Mouse (Mus musculus): ENCODE measurements around the gene Nrn1l. TPM values are rescaled to one million over a fixed set of nuclear protein-coding genes. Genes with fewer than 3 reads are reported as not detected.

The Nrn1l gene
- total and polyA plus RNA-seq, 3 experiments = 0.41 to 1.6 (median 0.57) TPM

DNA sequence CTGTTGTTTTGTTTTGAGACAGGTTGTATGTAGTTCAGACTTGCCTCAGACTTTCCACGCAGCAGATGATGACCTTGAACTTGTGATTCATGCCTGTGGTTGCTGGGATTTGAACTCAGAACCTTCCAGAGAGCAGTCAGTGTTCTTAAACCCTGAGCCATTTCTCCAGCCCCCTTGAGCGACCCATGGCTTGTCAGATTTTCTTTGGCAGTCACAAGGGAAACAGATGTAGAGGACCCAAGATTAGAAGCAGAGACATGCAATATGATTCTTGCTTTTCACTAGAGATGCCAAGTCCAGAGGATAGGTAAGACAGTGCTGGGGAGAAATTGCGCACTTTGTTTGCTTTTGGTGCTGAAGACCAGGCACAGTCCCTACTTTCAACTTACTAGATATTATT lies 40.2 kb upstream of the Nrn1l start, which contains the start of gene Cenpt:
Gene Cenpt (minus strand): TSS at position 101 of the 400 bp plus-strand sequence.
- WGBS = 87% methylated on average over 3 of the region's 3 CpGs
- Histone ChIP-seq H3K9ac (ENCODE audit: low read depth, low read length) (no peak within 1 kb of the TSS), H3K27ac (peak within 1 kb of the TSS; percentile 53), H3K27me3 (ENCODE audit: control insufficient read depth, insufficient read depth, low read length) (no peaks in the 10 kb centered on the region), H3K79me2 (replicated peaks; ENCODE audit: control insufficient read depth, insufficient read depth, low read length) (no peaks in the 10 kb centered on the region), H3K36me3 (ENCODE audit: control insufficient read depth, insufficient read depth, low read length) (peaks cover 7% of the 10 kb centered on the region), H3K4me1 (ENCODE audit: control insufficient read depth, insufficient read depth, low read length) (peaks cover 9% of the 10 kb centered on the region), H3K4me3 (no peak within 1 kb of the TSS)
- intact Hi-C loops (cut with DNase I) = loop anchor here (2.0 to 5.0 kb wide), 4 partner anchors 26 to 159 kb away; partner anchors contain the start of genes Ctrl, Ddx28, Ranbp10 and Tsnaxip1
- DNase-seq = no peak
- no peak for TF ChIP-seq POLR2A (IDR thresholded peaks at IDR 0.05; ENCODE audit: insufficient read depth, low read depth, low read length)
- no peak for TF ChIP-seq EP300 (IDR thresholded peaks at IDR 0.05; ENCODE audit: insufficient read depth, low read depth, low read length)
- TF ChIP-seq CTCF (IDR thresholded peaks at IDR 0.05) = no peak

DNA sequence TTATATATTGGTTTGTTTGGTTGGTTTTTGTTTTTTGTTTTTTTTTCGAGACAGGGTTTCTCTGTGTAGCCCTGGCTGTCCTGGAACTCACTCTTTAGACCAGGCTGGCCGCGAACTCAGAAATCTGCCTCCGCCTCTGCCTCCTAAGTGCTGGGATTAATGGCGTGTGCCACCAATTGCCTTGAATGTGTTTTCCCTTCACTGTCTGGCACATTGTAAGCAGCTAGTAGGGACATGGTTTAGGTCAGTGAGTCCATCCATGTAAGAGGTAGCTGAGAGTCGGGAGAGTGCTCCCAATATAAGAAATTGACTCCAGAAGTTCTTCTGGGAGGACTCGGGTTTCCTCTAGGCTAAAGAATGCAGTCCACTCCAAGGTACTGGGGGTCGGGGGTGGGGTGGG lies 39.1 kb upstream of the Nrn1l start:
- Histone ChIP-seq H3K9ac (ENCODE audit: low read depth, low read length) (no peak overlapping the region), H3K4me3 (no peak overlapping the region; the same call in 1 of the 2 replicates), H3K4me1 (ENCODE audit: control insufficient read depth, insufficient read depth, low read length) (peaks cover 9% of the 10 kb centered on the region), H3K79me2 (replicated peaks; ENCODE audit: control insufficient read depth, insufficient read depth, low read length) (no peaks in the 10 kb centered on the region), H3K27me3 (ENCODE audit: control insufficient read depth, insufficient read depth, low read length) (no peaks in the 10 kb centered on the region), H3K27ac (no peak overlapping the region), H3K36me3 (ENCODE audit: control insufficient read depth, insufficient read depth, low read length) (peaks cover 7% of the 10 kb centered on the region)
- TF ChIP-seq CTCF (IDR thresholded peaks at IDR 0.05) (no peak), EP300 (IDR thresholded peaks at IDR 0.05; ENCODE audit: insufficient read depth, low read depth, low read length) (no peak), POLR2A (IDR thresholded peaks at IDR 0.05; ENCODE audit: insufficient read depth, low read depth, low read length) (no peak)
- WGBS = 26% methylated on average over 8 of the region's 8 CpGs
- no peak for DNase-seq
- intact Hi-C loops (cut with DNase I) = loop anchor here (5.0 kb wide), 3 partner anchors 78 to 158 kb away; partner anchors contain the start of genes Ctrl and Ddx28

DNA sequence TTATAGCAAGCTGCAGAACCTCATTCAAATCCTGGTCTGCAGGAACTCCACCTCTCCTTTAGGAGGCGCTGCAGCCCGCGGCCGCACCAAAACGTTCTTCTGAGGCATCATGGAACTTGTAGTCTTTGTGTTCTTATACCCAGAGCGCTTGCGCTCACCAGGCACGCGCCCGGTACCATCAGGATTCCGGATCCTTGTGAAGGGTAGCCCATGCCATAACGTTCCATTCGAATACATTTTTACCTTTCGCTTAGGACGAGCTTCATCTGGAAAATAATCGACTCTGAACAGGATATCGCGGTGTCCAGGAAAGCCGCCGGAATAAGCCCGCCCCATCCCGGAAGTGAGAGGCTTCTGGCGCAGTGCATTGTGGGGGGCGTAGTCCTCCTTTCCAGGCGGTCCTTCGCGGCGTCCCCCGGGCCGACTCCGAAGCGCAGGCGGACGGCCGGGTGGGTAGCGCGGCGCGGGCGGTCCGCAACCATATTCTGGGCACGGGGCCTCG lies 38.6 kb upstream of the Nrn1l start, which contains the start of gene Thap11:
Gene Thap11 (plus strand): TSS at position 418 of the 502 bp plus-strand sequence.
- TF ChIP-seq CTCF (IDR thresholded peaks at IDR 0.05) = peak; percentile 93
- TF ChIP-seq POLR2A (IDR thresholded peaks at IDR 0.05; ENCODE audit: insufficient read depth, low read depth, low read length) = 0 out of 2 replicates have a peak, but pooled peaks have one; percentile 47
- peak; percentile 40; the same call in 1 of the 2 replicates for TF ChIP-seq EP300 (IDR thresholded peaks at IDR 0.05; ENCODE audit: insufficient read depth, low read depth, low read length)
- Histone ChIP-seq H3K27ac (peak within 1 kb of the TSS; percentile 83), H3K79me2 (replicated peaks; ENCODE audit: control insufficient read depth, insufficient read depth, low read length) (no peaks in the 10 kb centered on the region), H3K27me3 (ENCODE audit: control insufficient read depth, insufficient read depth, low read length) (no peaks in the 10 kb centered on the region), H3K4me3 (peak within 1 kb of the TSS; percentile 78), H3K36me3 (ENCODE audit: control insufficient read depth, insufficient read depth, low read length) (peaks cover 7% of the 10 kb centered on the region), H3K4me1 (ENCODE audit: control insufficient read depth, insufficient read depth, low read length) (peaks cover 9% of the 10 kb centered on the region), H3K9ac (ENCODE audit: low read depth, low read length) (peak within 1 kb of the TSS; percentile 79)
- intact Hi-C loops (cut with DNase I) = loop anchor here (5.0 kb wide), 3 partner anchors 78 to 158 kb away; partner anchors contain the start of genes Ctrl and Ddx28
- WGBS = under 1% methylated on average over 43 of the region's 43 CpGs
- DNase-seq = peak; percentile 95 to 96

DNA sequence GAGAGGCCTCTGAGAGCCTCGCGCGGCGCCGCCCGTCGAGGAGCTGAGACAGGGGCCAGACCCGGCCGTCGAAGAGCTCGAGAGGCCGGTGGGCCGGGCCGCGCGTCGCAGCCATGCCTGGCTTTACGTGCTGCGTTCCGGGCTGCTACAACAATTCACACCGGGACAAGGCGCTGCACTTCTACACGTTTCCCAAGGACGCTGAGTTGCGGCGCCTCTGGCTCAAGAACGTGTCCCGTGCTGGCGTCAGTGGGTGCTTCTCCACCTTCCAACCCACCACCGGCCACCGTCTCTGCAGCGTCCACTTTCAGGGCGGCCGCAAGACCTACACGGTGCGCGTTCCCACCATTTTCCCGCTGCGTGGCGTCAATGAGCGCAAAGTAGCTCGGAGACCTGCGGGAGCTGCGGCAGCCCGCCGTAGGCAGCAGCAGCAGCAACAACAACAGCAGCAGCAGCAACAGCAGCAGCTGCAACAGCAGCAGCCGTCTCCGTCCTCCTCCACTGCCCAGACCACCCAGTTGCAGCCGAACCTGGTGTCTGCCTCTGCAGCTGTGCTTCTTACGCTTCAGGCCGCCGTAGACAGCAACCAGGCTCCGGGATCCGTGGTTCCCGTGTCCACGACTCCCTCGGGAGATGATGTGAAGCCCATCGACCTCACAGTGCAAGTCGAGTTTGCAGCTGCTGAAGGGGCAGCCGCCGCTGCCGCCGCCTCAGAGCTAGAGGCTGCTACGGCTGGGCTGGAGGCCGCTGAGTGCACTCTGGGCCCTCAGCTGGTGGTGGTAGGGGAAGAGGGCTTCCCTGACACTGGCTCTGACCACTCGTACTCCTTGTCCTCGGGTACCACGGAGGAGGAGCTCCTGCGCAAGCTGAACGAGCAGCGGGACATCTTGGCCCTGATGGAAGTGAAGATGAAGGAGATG lies 37.9 kb upstream of the Nrn1l start:
- Histone ChIP-seq H3K27ac (peak overlapping the region; percentile 83), H3K79me2 (replicated peaks; ENCODE audit: control insufficient read depth, insufficient read depth, low read length) (no peaks in the 10 kb centered on the region), H3K36me3 (ENCODE audit: control insufficient read depth, insufficient read depth, low read length) (peaks cover 7% of the 10 kb centered on the region), H3K4me3 (peak overlapping the region; percentile 78), H3K27me3 (ENCODE audit: control insufficient read depth, insufficient read depth, low read length) (no peaks in the 10 kb centered on the region), H3K4me1 (ENCODE audit: control insufficient read depth, insufficient read depth, low read length) (peaks cover 9% of the 10 kb centered on the region), H3K9ac (ENCODE audit: low read depth, low read length) (peak overlapping the region; percentile 79)
- DNase-seq = no peak
- intact Hi-C loops (cut with DNase I) = no loop called here
- WGBS = under 1% methylated on average over 71 of the region's 71 CpGs
- TF ChIP-seq POLR2A (IDR thresholded peaks at IDR 0.05; ENCODE audit: insufficient read depth, low read depth, low read length) (no peak), CTCF (IDR thresholded peaks at IDR 0.05) (no peak), EP300 (IDR thresholded peaks at IDR 0.05; ENCODE audit: insufficient read depth, low read depth, low read length) (no peak)

DNA sequence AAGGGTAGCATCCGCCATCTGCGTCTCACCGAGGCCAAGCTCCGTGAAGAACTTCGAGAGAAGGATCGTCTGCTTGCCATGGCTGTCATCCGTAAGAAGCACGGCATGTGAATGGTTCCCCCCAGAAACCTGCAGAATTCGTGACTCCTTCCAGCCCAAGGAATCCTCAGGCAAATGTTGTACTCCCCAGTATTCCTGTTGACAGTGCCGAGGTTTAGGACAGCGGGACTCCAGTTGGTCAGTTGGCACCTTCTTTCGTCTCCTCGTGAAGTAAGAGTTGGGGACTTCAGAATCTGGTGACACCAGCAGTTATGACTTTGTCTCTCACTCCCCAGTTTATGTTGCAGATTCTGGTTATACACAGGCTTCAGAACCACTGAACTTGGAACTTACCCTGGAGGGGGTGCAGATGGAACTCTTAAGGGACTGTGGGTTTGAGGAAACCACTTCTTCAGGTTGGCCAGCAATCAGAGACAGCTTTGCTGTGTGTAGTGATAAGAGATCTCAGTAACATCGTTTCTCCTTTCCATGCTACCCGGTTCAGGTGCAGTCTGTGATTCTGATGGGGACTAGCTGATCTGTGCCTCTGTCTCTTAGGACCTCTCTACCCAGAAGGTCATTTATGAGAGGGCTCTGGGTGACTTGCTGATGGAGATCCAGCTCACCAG lies 37.1 kb upstream of the Nrn1l start:
- intact Hi-C loops (cut with DNase I) = no loop called here
- Histone ChIP-seq H3K4me3 (peak overlapping the region; percentile 78), H3K36me3 (ENCODE audit: control insufficient read depth, insufficient read depth, low read length) (peaks cover 7% of the 10 kb centered on the region), H3K79me2 (replicated peaks; ENCODE audit: control insufficient read depth, insufficient read depth, low read length) (0 out of 2 replicates have a peak, but pooled peaks cover 1% of the 10 kb centered on the region), H3K27ac (peak overlapping the region; percentile 83), H3K9ac (ENCODE audit: low read depth, low read length) (peak overlapping the region; percentile 79), H3K27me3 (ENCODE audit: control insufficient read depth, insufficient read depth, low read length) (no peaks in the 10 kb centered on the region), H3K4me1 (ENCODE audit: control insufficient read depth, insufficient read depth, low read length) (peaks cover 9% of the 10 kb centered on the region)
- WGBS = 10% methylated on average over 15 of the region's 15 CpGs
- TF ChIP-seq CTCF (IDR thresholded peaks at IDR 0.05) (no peak), EP300 (IDR thresholded peaks at IDR 0.05; ENCODE audit: insufficient read depth, low read depth, low read length) (no peak), POLR2A (IDR thresholded peaks at IDR 0.05; ENCODE audit: insufficient read depth, low read depth, low read length) (no peak)
- no peak for DNase-seq
